Mouse (Mus musculus) cerebellum, postnatal 14 days (tissue): Measurements from ENCODE around the gene Golim4.
A peak's percentile ranks its signal among the peaks of the same experiment; 100 is the strongest.
"Not testable (repeated sequence)": the region's sequence is repeated elsewhere in the genome, so short reads cannot be mapped to it uniquely, and the experiment has no call there.

Experiments used
- DNase-seq, 2 experiments: peaks; one replicate each; pipeline ENCODE4 v3.0.0; 2021; ENCODE audit warnings: mixed read lengths in 2 of 2

Gene Golim4

DNA sequence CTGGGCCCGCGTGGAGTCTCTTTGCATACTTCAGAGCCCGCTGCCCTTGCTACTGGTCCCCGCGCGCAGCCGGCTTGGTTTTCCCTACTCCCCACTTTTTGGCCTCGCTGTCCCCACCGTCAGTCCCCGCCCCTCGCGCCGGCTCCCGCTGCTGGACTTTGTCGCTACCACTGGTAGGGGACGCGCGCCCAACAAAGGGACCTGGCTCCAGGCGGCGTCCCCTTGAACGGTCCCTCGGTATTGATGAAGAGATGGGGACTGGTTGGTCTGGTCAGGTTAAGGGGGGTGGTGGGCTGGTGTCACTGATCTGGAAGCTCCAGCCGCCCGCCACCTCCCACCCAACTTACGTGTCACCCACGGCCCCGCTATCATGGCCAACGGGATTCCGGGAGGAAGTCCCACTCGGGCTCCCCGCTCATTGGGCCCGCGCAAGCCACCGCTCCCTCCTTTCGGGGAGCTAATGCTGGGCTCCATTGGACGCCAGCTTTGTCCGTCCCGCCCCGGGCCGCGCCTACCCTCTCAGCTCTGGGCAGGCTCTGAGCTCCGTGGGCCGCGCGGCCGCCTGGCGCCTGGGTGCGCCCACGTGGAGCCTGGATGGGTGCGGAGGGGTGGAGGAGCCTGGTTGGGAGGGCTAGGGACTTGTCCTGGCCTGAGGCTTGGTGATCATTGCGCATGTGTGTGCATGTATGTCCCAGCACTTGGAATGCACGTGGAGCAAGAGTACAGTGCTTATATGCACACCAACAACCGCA lies at the start of gene Golim4:
Gene Golim4, minus strand, starts transcription at position 399 of the 752 bp plus-strand sequence.
- peak; percentile 92 to 93 for DNase-seq

DNA sequence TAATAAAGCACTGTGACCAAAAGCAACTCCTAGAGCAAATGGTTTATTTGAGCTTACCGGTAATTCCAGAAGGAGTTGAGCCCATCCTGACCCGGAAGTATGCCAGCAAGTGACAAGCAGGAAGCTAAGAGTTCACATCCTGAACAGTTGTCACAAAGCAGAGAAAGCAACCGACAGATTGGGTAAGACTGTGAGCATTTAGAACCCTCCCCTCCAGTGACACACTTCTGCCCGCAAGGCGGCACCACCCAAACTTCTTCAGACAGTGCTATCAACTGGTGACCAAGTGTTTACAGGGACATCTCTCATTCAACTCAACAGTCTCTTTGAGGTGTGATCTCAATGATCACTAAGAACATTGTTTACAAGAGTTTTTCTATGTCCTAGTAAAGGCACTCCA lies 48.9 kb upstream of the Golim4 start:
- no peak for DNase-seq

- peak; percentile 69 to 74 for DNase-seq
Observed at GRCm38 (mm10) chr3:76001156-76001555, 44.4 kb upstream of the Golim4 start.

- no peak for DNase-seq
Observed at GRCm38 (mm10) chr3:76000481-76000880, 43.7 kb upstream of the Golim4 start.

DNA sequence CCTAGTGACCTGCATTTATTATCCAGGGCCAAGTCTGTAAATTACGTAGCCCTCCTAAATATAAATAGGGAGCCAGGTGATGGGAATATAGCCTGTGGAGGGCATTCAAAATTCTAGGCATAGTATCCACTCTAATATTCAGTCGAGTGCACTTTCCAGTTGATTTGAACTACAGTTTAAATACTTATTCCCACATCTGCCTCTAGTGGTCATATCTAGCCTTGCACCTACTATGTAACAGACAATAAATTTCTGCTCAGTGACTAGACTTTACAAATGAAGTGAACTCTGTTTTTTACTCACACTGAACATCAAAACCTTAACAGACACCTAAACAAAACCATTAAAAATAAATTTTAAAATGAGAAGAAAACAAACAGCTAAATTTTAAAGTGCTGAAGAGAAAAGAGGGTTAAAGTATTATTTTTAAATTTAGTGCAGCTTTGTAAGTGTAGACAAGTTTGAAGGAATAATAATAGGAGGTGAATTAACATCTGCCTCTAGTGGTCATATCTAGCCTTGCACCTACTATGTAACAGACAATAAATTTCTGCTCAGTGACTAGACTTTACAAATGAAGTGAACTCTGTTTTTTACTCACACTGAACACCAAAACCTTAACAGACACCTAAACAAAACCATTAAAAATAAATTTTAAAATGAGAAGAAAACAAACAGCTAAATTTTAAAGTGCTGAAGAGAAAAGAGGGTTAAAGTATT lies 24.4 kb upstream of the Golim4 start:
- peak; percentile 10 to 14 for DNase-seq

GRCm38 (mm10) chr3:75962784-75963772 lies 6.3 kb upstream of the Golim4 start:
- not testable (repeated sequence) for DNase-seq

- DNase-seq, result no peak
Observed at GRCm38 (mm10) chr3:75955661-75956491, 873 bp downstream of the Golim4 start.

- no peak for DNase-seq
Observed at GRCm38 (mm10) chr3:75954185-75954584, 2.6 kb downstream of the Golim4 start.

- DNase-seq, result no peak
Observed at GRCm38 (mm10) chr3:75952328-75953060, 4.3 kb downstream of the Golim4 start.

GRCm38 (mm10) chr3:75950897-75951296 lies 5.9 kb downstream of the Golim4 start:
- no peak for DNase-seq

- no peak for DNase-seq
Observed at GRCm38 (mm10) chr3:75949358-75949757, 7.4 kb downstream of the Golim4 start.

DNA sequence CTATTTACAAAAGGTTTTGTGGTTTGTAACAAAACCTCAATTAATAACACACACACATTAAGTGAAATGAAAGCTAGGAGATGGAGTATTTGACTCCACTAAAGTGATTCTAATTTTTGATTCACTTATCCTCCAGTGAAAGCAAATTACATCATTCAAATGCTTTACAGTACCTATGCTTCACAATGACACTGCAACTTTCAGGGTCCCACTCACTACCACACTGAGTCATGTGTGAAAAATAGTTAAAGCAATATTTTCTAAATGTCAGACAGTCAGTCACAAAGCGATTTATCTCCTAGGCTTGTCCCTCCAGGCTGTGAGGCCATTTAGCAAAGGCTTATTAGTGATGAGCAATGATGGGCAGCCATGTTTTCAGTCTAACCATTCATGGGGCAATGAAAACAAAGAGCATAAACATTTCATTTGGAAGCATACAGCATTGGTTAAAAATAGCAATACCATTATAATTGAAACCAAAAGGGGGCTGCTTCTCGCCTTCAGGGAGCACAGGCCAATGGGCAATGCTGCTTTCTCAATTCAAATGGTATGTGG lies 8.1 kb downstream of the Golim4 start:
- no peak for DNase-seq

GRCm38 (mm10) chr3:75948003-75948402 lies 8.7 kb downstream of the Golim4 start:
- DNase-seq, result no peak

DNA sequence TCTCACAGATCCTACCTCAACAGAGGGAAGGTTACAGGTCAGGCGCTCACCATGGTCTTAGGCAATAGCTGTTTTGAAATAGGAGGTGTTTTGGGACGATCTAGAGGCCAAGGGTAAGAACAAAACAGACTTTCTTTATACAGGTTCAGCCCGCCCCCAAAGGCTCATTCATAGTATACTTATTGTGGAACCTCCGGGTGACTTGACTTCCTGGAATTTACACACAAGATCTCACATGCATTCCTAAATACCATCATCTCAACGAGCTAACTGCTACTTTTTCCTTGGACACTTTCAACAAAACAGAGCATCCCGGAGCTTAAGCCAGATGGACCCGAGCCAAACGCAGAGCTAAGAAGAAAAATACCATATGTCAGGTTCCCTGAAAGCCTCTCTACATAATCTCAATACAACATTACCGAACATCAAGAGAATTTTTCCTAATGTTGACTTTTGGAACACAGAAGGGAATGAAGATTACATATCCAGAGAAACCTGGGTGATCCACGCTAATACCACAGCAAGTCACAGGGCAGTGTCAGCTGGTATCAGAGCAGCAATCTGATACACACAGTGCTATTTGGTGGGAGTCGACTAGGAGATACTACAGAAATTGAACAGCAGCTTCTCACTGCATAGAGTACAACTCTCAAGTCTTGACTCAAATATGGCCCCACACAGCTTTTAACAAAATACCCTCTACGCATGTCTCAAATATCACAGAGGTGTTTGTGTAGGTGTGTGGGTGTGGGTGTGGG lies 14.3 kb downstream of the Golim4 start:
- DNase-seq, result peak; percentile 69 to 72

- no peak for DNase-seq
Observed at GRCm38 (mm10) chr3:75941864-75942263, 14.9 kb downstream of the Golim4 start.

- DNase-seq, result no peak
Observed at GRCm38 (mm10) chr3:75936152-75936551, 20.6 kb downstream of the Golim4 start.

DNA sequence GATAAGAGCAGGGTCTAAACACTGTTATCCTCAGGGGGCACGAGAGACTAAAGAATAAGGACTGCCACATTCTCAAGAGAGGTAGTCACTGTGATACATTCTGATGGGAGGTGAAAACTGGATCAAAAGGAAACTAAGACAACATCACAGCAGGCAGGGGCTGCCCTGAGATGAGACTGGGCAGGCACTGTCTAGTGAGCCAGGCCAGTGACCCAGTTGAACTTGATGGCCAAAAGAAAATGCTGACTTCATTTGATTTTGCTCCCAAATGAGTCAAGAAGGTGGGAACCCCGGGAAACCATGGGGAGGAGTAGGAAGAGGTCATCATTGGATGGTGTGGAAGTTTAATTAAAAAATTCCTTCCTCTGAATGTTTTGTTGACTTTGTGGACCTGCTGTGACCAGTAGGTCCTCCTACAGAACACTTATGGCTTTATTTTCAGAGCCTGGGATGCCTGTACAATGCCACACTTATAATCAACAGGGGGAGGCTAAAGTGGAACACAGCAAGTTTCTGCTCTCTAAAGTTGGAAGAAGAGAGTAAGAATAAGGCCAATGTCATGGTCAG lies 26.0 kb downstream of the Golim4 start:
- no peak for DNase-seq

DNA sequence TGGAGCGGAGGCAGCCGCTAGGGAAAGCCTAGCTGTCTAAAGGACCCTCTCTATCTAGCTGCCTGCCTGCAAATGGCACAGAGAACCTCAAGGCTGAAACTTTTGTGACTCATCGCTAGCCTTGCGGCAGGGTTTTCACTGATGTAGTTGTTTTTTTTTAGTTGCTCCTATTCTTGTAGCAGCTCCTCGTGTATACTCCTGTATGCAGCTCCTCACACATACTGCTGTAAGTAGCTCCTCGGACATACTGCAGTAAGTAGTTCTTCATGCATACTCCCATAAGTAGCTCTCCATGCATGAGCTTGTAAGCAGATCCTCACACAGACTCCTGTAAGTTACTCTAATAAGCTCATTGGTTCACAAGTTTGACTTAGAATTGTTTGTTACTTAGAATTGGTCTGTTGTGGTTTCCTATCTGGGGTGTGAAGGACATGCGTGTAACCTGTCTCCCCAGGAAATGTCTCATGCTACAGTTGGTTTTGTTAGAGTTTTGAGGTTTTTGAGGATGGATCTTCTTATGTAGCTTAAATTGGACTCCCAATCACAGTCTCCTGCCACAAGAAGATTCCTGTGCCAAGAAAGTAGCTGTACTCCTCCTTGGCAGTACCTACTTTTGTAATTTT lies 26.7 kb downstream of the Golim4 start:
- no peak for DNase-seq

DNA sequence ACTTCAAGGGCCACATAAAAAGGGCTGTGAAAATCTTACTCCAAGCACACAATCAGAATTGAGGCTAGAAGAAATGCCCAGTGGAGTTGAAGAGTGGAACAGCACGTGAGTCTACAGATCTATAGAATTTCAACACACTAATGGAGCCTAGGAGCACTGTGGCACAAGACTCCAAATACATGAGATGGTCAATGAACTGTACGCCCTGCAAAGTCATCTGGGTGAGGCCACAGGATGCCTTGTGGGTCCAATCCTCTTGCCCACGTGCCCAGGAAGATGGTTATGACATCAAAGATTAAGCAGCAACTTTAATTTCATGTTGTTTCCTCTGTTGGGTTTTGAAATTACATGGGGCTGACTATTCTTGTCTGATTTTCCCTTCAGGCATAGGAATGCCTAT lies 30.4 kb downstream of the Golim4 start:
- no peak for DNase-seq
